Mouse (Mus musculus) CH12.LX (cell line): Measurements from ENCODE around the gene Mettl13. TPM values are rescaled to one million over a fixed set of nuclear protein-coding genes. Genes with fewer than 3 reads are reported as not detected.

Source experiments
- DNase-seq: peaks from one replicate; pipeline ENCODE4 v3.0.0-alpha.2; 2013; ENCODE audit errors: extremely low read depth
- H3K27ac ChIP-seq: 2 replicates; pipeline ENCODE4 v1.5.1; 2012; ENCODE audit warnings: low read depth, mild to moderate bottlenecking, control low read depth, moderate library complexity; ENCODE audit not compliant: insufficient read depth
- H3K27me3 ChIP-seq: replicated peaks from 2 replicates; pipeline ENCODE3; 2012; ENCODE audit warnings: inconsistent platforms
- H3K36me3 ChIP-seq, 2 experiments: replicated peaks in 1 of 2; 2 replicates each; pipeline versions ENCODE3 to v1.6.1; 2012; ENCODE audit warnings: inconsistent platforms in 1 of 2, low read length in 1 of 2, mild to moderate bottlenecking in 1 of 2, mixed read lengths in 1 of 2, moderate library complexity in 1 of 2; ENCODE audit not compliant: control insufficient read depth in 1 of 2, insufficient read depth in 1 of 2
- H3K4me1 ChIP-seq, 2 experiments: 2 replicates each; pipeline ENCODE4 v1.6.1; 2012; ENCODE audit warnings: inconsistent platforms in 1 of 2, moderate library complexity in 1 of 2; ENCODE audit not compliant: insufficient read depth in 2 of 2, control insufficient read depth in 1 of 2
- H3K4me2 ChIP-seq: 2 replicates; pipeline ENCODE4 v1.6.1; 2012; ENCODE audit warnings: low read depth, mild to moderate bottlenecking, control low read depth; ENCODE audit not compliant: poor library complexity, insufficient read depth, severe bottlenecking
- H3K4me3 ChIP-seq, 3 experiments: fragments of 150-350 bp in 1 of 3; sonication (generic) in 1 of 3; replicated peaks in 1 of 3; 2 replicates each; pipeline versions ENCODE3 to v1.5.1; 2011 to 2012; ENCODE audit warnings: low read depth in 2 of 3, low read length in 2 of 3, mild to moderate bottlenecking in 2 of 3, moderate library complexity in 2 of 3, control low read depth in 1 of 3, improper control_type of control experiment in 1 of 3, inconsistent platforms in 1 of 3, mixed read lengths in 1 of 3; ENCODE audit not compliant: poor library complexity in 1 of 3
- H3K79me2 ChIP-seq: replicated peaks from 2 replicates; pipeline ENCODE4 v1.6.1; 2012; ENCODE audit warnings: mild to moderate bottlenecking, moderate library complexity; ENCODE audit not compliant: control insufficient read depth, poor library complexity, insufficient read depth, severe bottlenecking; ENCODE audit errors: extremely low read depth
- H3K9ac ChIP-seq: 2 replicates; pipeline ENCODE4 v1.6.1; 2012; ENCODE audit warnings: low read depth, mild to moderate bottlenecking, control low read depth, moderate library complexity; ENCODE audit not compliant: insufficient read depth
- H3K9me3 ChIP-seq: replicated peaks from 2 replicates; pipeline ENCODE3; 2012; ENCODE audit warnings: low read length, inconsistent platforms, mixed read lengths
- CHD1 ChIP-seq: IDR thresholded peaks from 2 replicates; pipeline ENCODE4 v1.6.1; 2012; ENCODE audit warnings: low read depth, low read length, improper control_type of control experiment, inconsistent platforms
- CHD2 ChIP-seq: IDR thresholded peaks from 2 replicates; pipeline ENCODE4 v1.6.1; 2011; ENCODE audit warnings: low read length, improper control_type of control experiment
- CTCF ChIP-seq, 2 experiments: IDR thresholded peaks in 1 of 2; conservative IDR thresholded peaks in 1 of 2; 2 replicates each; pipeline ENCODE4 v1.5.1; 2011 to 2012; ENCODE audit warnings: low read depth in 2 of 2, low read length in 2 of 2, improper control_type of control experiment in 1 of 2, inconsistent platforms in 1 of 2, mild to moderate bottlenecking in 1 of 2, moderate library complexity in 1 of 2
- E2F4 ChIP-seq: IDR thresholded peaks from 2 replicates; pipeline ENCODE4 v1.6.1; 2011; ENCODE audit warnings: low read depth, low read length, improper control_type of control experiment; ENCODE audit not compliant: insufficient replicate concordance
- ELF1 ChIP-seq: IDR thresholded peaks from 2 replicates; pipeline ENCODE4 v1.6.1; 2014; ENCODE audit warnings: low read depth, mild to moderate bottlenecking, inconsistent platforms, low read length, improper control_type of control experiment
- MAX ChIP-seq: IDR thresholded peaks from 2 replicates; pipeline ENCODE4 v1.6.1; 2011; ENCODE audit warnings: low read length, improper control_type of control experiment
- MAZ ChIP-seq: IDR thresholded peaks from 2 replicates; pipeline ENCODE4 v1.6.1; 2012; ENCODE audit warnings: low read depth, mild to moderate bottlenecking, inconsistent platforms, low read length, improper control_type of control experiment, moderate library complexity
- MEF2A ChIP-seq: IDR thresholded peaks from 2 replicates; pipeline ENCODE4 v1.6.1; 2014; ENCODE audit warnings: low read depth, mild to moderate bottlenecking, inconsistent platforms, low read length, improper control_type of control experiment, borderline replicate concordance
- MXI1 ChIP-seq: IDR thresholded peaks from 2 replicates; pipeline ENCODE4 v1.6.1; 2011; ENCODE audit warnings: mild to moderate bottlenecking, low read depth, low read length, improper control_type of control experiment
- MYC ChIP-seq: IDR thresholded peaks from 2 replicates; pipeline ENCODE4 v1.6.1; 2011; ENCODE audit warnings: low read depth, mild to moderate bottlenecking, improper control_type of control experiment, low read length
- PAX5 ChIP-seq: IDR thresholded peaks from 2 replicates; pipeline ENCODE4 v1.6.1; 2012; ENCODE audit warnings: low read length, inconsistent platforms, mixed read lengths
- RCOR1 ChIP-seq: conservative IDR thresholded peaks from 2 replicates; pipeline ENCODE4 v1.6.1; 2012; ENCODE audit warnings: low read depth, mild to moderate bottlenecking, inconsistent platforms, low read length, improper control_type of control experiment
- TCF12 ChIP-seq: IDR thresholded peaks from 2 replicates; pipeline ENCODE4 v1.6.1; 2014; ENCODE audit warnings: low read depth, mild to moderate bottlenecking, inconsistent platforms, low read length, improper control_type of control experiment
- USF1 ChIP-seq: IDR thresholded peaks from 2 replicates; pipeline ENCODE4 v1.6.1; 2014; ENCODE audit warnings: low read depth, mild to moderate bottlenecking, inconsistent platforms, low read length, improper control_type of control experiment
- dilution Hi-C: fragments of 300-500 bp; cut with MboI; formaldehyde crosslinking; loops from 2 replicates; pipeline ENCODE4 v1.14.3; 2020; ENCODE audit warnings: low sequenced_read_pairs; ENCODE audit not compliant: extremely low pct_unique_long_range_greater_than_20kb, extremely low pct_ligation_motif_present
- in situ Hi-C: fragments of 300-500 bp; cut with MboI; formaldehyde crosslinking; loops from 3 replicates; pipeline ENCODE4 v1.14.3; 2019; ENCODE audit warnings: low sequenced_read_pairs, low pct_ligation_motif_present, low pct_unique_long_range_greater_than_20kb, mixed read lengths
- polyA plus RNA-seq: library from polyadenylated mRNA; unstranded; fragments of >175 nt; gene quantifications from 2 replicates; pipeline ENCODE4 v1.2.1, GENCODE M21; 2012; ENCODE audit warnings: low read depth; ENCODE audit not compliant: insufficient read length
- total RNA-seq, 2 experiments: library from RNA; depleted of rRNA; stranded (reverse); fragments of 300-350 nt in 1 of 2; fragments of >200 nt in 1 of 2; gene quantifications; 2 replicates each; pipeline ENCODE4 v1.2.3; 2012 to 2014

The Mettl13 gene
- total and polyA plus RNA-seq, 3 experiments: 22.8 to 58.5 (median 23.8) TPM

DNA sequence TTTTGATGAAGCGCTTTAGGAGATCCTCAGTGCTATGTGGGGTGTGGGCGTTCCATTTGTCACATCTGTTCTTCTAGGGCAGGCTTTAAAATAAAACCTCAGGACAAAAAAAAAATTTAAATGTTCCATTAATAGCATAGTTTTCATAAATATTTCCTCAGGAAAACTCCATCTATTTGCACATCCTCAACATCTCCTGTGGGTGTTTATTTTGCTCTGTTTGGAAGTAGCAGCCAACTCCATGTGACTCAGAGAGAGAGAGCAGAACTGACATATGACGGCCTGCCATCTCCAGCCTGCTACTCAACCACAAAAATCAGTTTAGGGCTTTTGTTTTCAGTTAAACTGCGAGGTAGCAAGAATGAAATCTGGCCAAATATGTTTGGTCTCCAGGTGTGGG is 41.8 kb downstream of the Mettl13 start:
- DNase-seq: no peak
- no peak overlapping the region for H3K4me3 ChIP-seq
- in situ Hi-C loops (no loop called here), dilution Hi-C loops (no loop called here)
- H3K27me3 ChIP-seq: no peaks in the 10 kb centered on the region
- no peaks in the 10 kb centered on the region for H3K9me3 ChIP-seq
- H3K4me1 ChIP-seq: peaks cover 6 to 23% of the 10 kb centered on the region in 2 experiments
- no peaks in the 10 kb centered on the region for H3K79me2 ChIP-seq
- no peak overlapping the region for H3K9ac ChIP-seq
- H3K36me3 ChIP-seq: no peaks in the 10 kb centered on the region
- H3K4me2 ChIP-seq: no peak overlapping the region
- H3K27ac ChIP-seq: no peak overlapping the region
- TF ChIP-seq MYC (no peak), MEF2A (no peak), RCOR1 (no peak), CHD2 (no peak), ELF1 (no peak), CTCF (conservative IDR thresholded peaks at IDR 0.05 in 1 of 2, IDR thresholded peaks at IDR 0.05 in 1 of 2; ENCODE audit: low read depth in 2 of 2, low read length in 2 of 2) (no peak), MAX (no peak)

DNA sequence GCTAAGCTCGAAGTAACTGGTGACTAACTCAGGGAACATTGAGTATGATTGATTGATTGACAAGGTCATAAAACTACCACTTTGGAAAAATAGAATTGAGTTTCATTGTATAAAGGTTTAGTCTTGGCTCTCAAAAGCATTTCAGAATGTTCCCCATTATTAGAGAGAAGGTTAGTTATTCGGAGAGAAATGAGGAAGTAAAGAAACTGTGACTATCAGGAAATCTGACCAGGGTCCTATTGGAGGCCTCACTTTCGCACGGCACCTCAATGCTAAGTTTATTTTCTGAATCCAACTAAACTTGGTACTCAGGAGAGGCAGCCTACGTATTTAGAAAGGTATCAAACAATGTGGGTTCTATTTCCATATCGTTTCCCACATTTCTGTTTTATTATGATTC is 42.7 kb downstream of the Mettl13 start:
- Histone ChIP-seq H3K4me3 (no peak overlapping the region), H3K4me1 (peaks cover 6 to 21% of the 10 kb centered on the region in 2 experiments)
- TF ChIP-seq USF1 (no peak), ELF1 (no peak), E2F4 (no peak), MAZ (no peak), MAX (no peak), TCF12 (no peak), PAX5 (no peak), CHD1 (no peak), MXI1 (no peak)
- TF ChIP-seq, all 38 proteins: peak for 0
- dilution Hi-C loops (no loop called here), in situ Hi-C loops (no loop called here)
- DNase-seq: no peak
- H3K4me2 ChIP-seq: no peak overlapping the region
- H3K79me2 ChIP-seq: no peaks in the 10 kb centered on the region
- H3K9me3 ChIP-seq: no peaks in the 10 kb centered on the region
- H3K36me3 ChIP-seq: no peaks in the 10 kb centered on the region
- H3K27ac ChIP-seq: no peak overlapping the region
- no peak overlapping the region for H3K9ac ChIP-seq
- no peaks in the 10 kb centered on the region for H3K27me3 ChIP-seq

Other genes starting within 250 kb of the Mettl13 start
- 5.1 and 6.9 TPM in 2 replicates for gene Dnm3, start 70.5 kb downstream of the Mettl13 start, total RNA-seq (2012; rRNA removed)
- gene Dnm3, start 70.5 kb downstream of the Mettl13 start, total RNA-seq (2014; rRNA removed): 3.6 and 4.0 TPM in 2 replicates
- gene Dnm3, start 70.5 kb downstream of the Mettl13 start, polyA plus RNA-seq: 9.5 and 10.3 TPM in 2 replicates
- gene Vamp4, start 22.0 kb upstream of the Mettl13 start, total RNA-seq (2012; rRNA removed): 17.9 and 18.0 TPM in 2 replicates
- gene Vamp4, start 22.0 kb upstream of the Mettl13 start, total RNA-seq (2014; rRNA removed): 38.5 and 46.0 TPM in 2 replicates
- gene Vamp4, start 22.0 kb upstream of the Mettl13 start, polyA plus RNA-seq: 36.8 and 43.4 TPM in 2 replicates
- not detected in 2 replicates for gene Myoc, start 90.6 kb upstream of the Mettl13 start, total RNA-seq (2012; rRNA removed)
- not detected in 2 replicates for gene Myoc, start 90.6 kb upstream of the Mettl13 start, total RNA-seq (2014; rRNA removed)
- not detected in 2 replicates for gene Myoc, start 90.6 kb upstream of the Mettl13 start, polyA plus RNA-seq
- gene Myocos, start 109.7 kb upstream of the Mettl13 start, total RNA-seq (2012; rRNA removed): not detected in 2 replicates
- not detected in 2 replicates for gene Myocos, start 109.7 kb upstream of the Mettl13 start, total RNA-seq (2014; rRNA removed)
- not detected in 2 replicates for gene Myocos, start 109.7 kb upstream of the Mettl13 start, polyA plus RNA-seq
- gene Prrc2c, start 192.0 kb upstream of the Mettl13 start, total RNA-seq (2012; rRNA removed): 59.8 and 63.4 TPM in 2 replicates
- 26.4 and 30.9 TPM in 2 replicates for gene Prrc2c, start 192.0 kb upstream of the Mettl13 start, total RNA-seq (2014; rRNA removed)
- 117 and 144 TPM in 2 replicates for gene Prrc2c, start 192.0 kb upstream of the Mettl13 start, polyA plus RNA-seq